ENCODE assay signal across 19 mouse cellular contexts in the genomic region with DNA sequence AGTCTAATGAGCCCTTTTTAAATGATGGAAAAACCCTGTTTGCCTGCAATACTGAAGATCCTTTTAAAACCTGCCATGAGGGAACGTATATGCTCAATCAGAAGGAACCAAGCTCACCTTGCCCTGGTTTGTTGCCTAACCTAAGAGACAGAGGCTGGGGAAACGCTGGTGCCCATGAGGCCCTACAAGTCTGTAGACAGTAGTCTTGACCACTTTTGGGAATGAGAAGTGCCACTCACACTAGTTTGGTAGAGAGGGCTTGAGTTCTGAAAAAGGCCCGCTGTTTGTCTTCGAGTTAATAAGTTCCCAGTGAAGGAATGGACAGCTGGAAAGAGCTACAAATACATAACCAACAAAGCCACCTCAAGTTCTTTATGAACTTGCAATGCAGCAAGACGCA.
DNase-seq lines count a peak whose midpoint lies in the region; ATAC-seq lines count a peak whose summit lies in the region.
"Had no signal": no experiment of that assay in that cellular context is flagged by ENCODE, and none has a peak within 500 bp of the region (broad histone marks: within the 10 kb centered on the region; RNA-seq: fewer than 3 reads in every experiment).

No protein-coding gene starts in this region.

- no peaks in the 10 kb centered on the region for H3K27me3 ChIP-seq in midbrain, embryonic 12.5 days
- H3K27me3 ChIP-seq in midbrain, embryonic 16.5 days (ENCODE audit: control insufficient read depth, insufficient read depth, low read depth, low read length): no peaks in the 10 kb centered on the region
- H3K27me3 ChIP-seq: CH12.LX; neural tube, embryonic 13.5 days had no signal

- no peak overlapping the region for H3K27ac ChIP-seq in midbrain, embryonic 12.5 days (replicated peaks)
- no peak overlapping the region for H3K27ac ChIP-seq in midbrain, embryonic 16.5 days (ENCODE audit: low read length)
- H3K27ac ChIP-seq: gastrocnemius, adult 2 months; heart, embryonic 10.5 days; kidney, postnatal 0 days; macrophage; neural tube, embryonic 13.5 days had no signal

- no peaks in the 10 kb centered on the region for H3K4me1 ChIP-seq in midbrain, embryonic 12.5 days
- H3K4me1 ChIP-seq in midbrain, embryonic 16.5 days (ENCODE audit: control insufficient read depth, insufficient read depth, low read length): no peaks in the 10 kb centered on the region
- H3K4me1 ChIP-seq: heart, embryonic 10.5 days had no signal

- H3K4me3 ChIP-seq in midbrain, embryonic 12.5 days: no peak overlapping the region
- H3K4me3 ChIP-seq in midbrain, embryonic 16.5 days (ENCODE audit: low read depth, low read length): no peak overlapping the region
- H3K4me3 ChIP-seq: gastrocnemius, adult 2 months; heart, embryonic 10.5 days; neural tube, embryonic 13.5 days had no signal

- intact Hi-C loops in left cerebral cortex, postnatal 14 days (cut with DNase I): no loop called here

- no peaks in the 10 kb centered on the region for H3K9me3 ChIP-seq in midbrain, embryonic 12.5 days
- H3K9me3 ChIP-seq in midbrain, embryonic 16.5 days (replicated peaks; ENCODE audit: control insufficient read depth, low read length, poor library complexity, severe bottlenecking): no peaks in the 10 kb centered on the region
- H3K9me3 ChIP-seq: heart, embryonic 10.5 days; neural tube, embryonic 13.5 days had no signal

- no peaks in the 10 kb centered on the region for H3K36me3 ChIP-seq in midbrain, embryonic 12.5 days
- no peaks in the 10 kb centered on the region for H3K36me3 ChIP-seq in midbrain, embryonic 16.5 days (ENCODE audit: control insufficient read depth, insufficient read depth, low read length)
- H3K36me3 ChIP-seq: heart, embryonic 10.5 days; neural tube, embryonic 13.5 days had no signal

- no peak overlapping the region for H3K4me2 ChIP-seq in midbrain, embryonic 12.5 days (replicated peaks)
- H3K4me2 ChIP-seq in midbrain, embryonic 16.5 days (ENCODE audit: low read length): no peak overlapping the region
- H3K4me2 ChIP-seq: liver, embryonic 11.5 days; midbrain, embryonic 11.5 days; neural tube, embryonic 13.5 days had no signal

- DNase-seq in kidney, adult 18-20 months: peak; percentile 4
- DNase-seq in kidney, postnatal 36 days: no peak
- DNase-seq in lung, postnatal 10 days: peak; percentile 29
- DNase-seq in left cerebral cortex, postnatal 14 days (ENCODE audit: low spot score in 2 of 2): no peak
- DNase-seq: adrenal gland, postnatal 25 days; cerebellum, adult 11-12 months; cerebellum, postnatal 25 days; gastrocnemius, adult 2 months; thymus, postnatal 36 days had no signal

- no peak overlapping the region for H3K9ac ChIP-seq in midbrain, embryonic 12.5 days (replicated peaks)
- H3K9ac ChIP-seq in midbrain, embryonic 16.5 days (ENCODE audit: low read depth, low read length): no peak overlapping the region
- H3K9ac ChIP-seq: neural tube, embryonic 13.5 days had no signal

- ATAC-seq in midbrain, embryonic 12.5 days (ENCODE audit: low FRiP score, low read depth): peak; percentile 27; the same call in 1 of the 2 replicates
- no peak for ATAC-seq in midbrain, embryonic 16.5 days
- ATAC-seq in megakaryocyte-erythroid progenitor cell, adult 5-6 weeks (replicated peaks; ENCODE audit: low FRiP score, low TSS enrichment, poor library complexity, severe bottlenecking): no peak

- WGBS in midbrain, embryonic 12.5 days: 94% methylated on average over 5 of the region's 5 CpGs
- WGBS in midbrain, embryonic 16.5 days: 91% methylated on average over 5 of the region's 5 CpGs

Comparison
In these comparisons a context has a peak if more than half of its experiments do, and no peak if none do; other contexts are left out.
1. DNase-seq: peak in kidney, adult 18-20 months (single experiment) and lung, postnatal 10 days (single experiment); none in kidney, postnatal 36 days (0 of 2) and left cerebral cortex, postnatal 14 days (0 of 2).